Mouse (Mus musculus) midbrain, postnatal 0 days (tissue): ENCODE measurements at regions not wholly inside any gene's neighbourhood (a gene's known extent, or its start where the extent isn't known, plus 50 kb on each side); places are given as distances from the start of the nearest gene placed in this dataset.

Experiments used
- ATAC-seq: fragments of 200-750 bp; cut with Nextera tagmentation; 2 replicates; pipeline ENCODE4 v1.8.0; 2017; ENCODE audit warnings: moderate number of reproducible peaks, mild to moderate bottlenecking, moderate TSS enrichment, moderate library complexity; ENCODE audit not compliant: low FRiP score
- DNase-seq: peaks from one replicate; pipeline ENCODE4 v3.0.0-alpha.2; 2015; ENCODE audit warnings: low spot score
- H3K27ac ChIP-seq: fragments of 300-500 bp; sonication (generic); 2 replicates; pipeline ENCODE4 v1.5.1; 2014; ENCODE audit warnings: low read depth, mild to moderate bottlenecking, low read length, mixed read lengths
- H3K27me3 ChIP-seq: fragments of 300-500 bp; sonication (generic); 2 replicates; pipeline ENCODE4 v1.6.1; 2014; ENCODE audit warnings: low read length, control low read depth, mixed read lengths; ENCODE audit not compliant: insufficient read depth
- H3K36me3 ChIP-seq: fragments of 300-500 bp; sonication (generic); 2 replicates; pipeline ENCODE4 v1.6.1; 2014; ENCODE audit warnings: low read length, control low read depth, mixed read lengths; ENCODE audit not compliant: insufficient read depth
- H3K4me1 ChIP-seq: fragments of 300-500 bp; sonication (generic); 2 replicates; pipeline ENCODE4 v1.6.1; 2014; ENCODE audit warnings: mild to moderate bottlenecking, control low read depth, antibody characterized with exemption, low read length, mixed read lengths; ENCODE audit not compliant: insufficient read depth
- H3K4me2 ChIP-seq: fragments of 300-500 bp; sonication (generic); 2 replicates; pipeline ENCODE4 v1.6.1; 2014; ENCODE audit warnings: low read depth, mild to moderate bottlenecking, low read length, mixed read lengths; ENCODE audit not compliant: poor library complexity, severe bottlenecking
- H3K4me3 ChIP-seq: fragments of 300-500 bp; sonication (generic); 2 replicates; pipeline ENCODE4 v1.5.1; 2014; ENCODE audit warnings: low read depth, mild to moderate bottlenecking, low read length, moderate library complexity
- H3K9ac ChIP-seq: fragments of 300-500 bp; sonication (generic); replicated peaks from 2 replicates; pipeline ENCODE4 v1.6.1; 2014; ENCODE audit warnings: mild to moderate bottlenecking, low read length, moderate library complexity, mixed read lengths; ENCODE audit not compliant: poor library complexity, severe bottlenecking
- H3K9me3 ChIP-seq: fragments of 300-500 bp; sonication (generic); 2 replicates; pipeline ENCODE4 v1.6.1; 2016; ENCODE audit warnings: low read length, control low read depth
- CTCF ChIP-seq: IDR thresholded peaks from 2 replicates; pipeline ENCODE4 v1.5.1; 2016; ENCODE audit warnings: antibody characterized with exemption, mild to moderate bottlenecking
- WGBS: fragments of 180-500 bp; shearing (Covaris S2); extraction: QIAGEN DNeasy Blood & Tissue Kit; methylation state at CpG from one replicate; pipeline ENCODE4 v1.1.7; 2014; 5-methylcytosine and 5-hydroxymethylcytosine counted together

GRCm38 (mm10) chr5:50145458-50146083 lies 86.8 kb upstream of the Adgra3 start:
- 87% methylated on average over 2 of the region's 2 CpGs for WGBS
- no peak overlapping the region for H3K9ac ChIP-seq
- H3K4me1 ChIP-seq = no peaks in the 10 kb centered on the region
- ATAC-seq (no peak), DNase-seq (no peak)
- no peak overlapping the region for H3K27ac ChIP-seq
- H3K27me3 ChIP-seq = no peaks in the 10 kb centered on the region
- no peak for TF ChIP-seq CTCF
- no peaks in the 10 kb centered on the region for H3K9me3 ChIP-seq
- no peaks in the 10 kb centered on the region for H3K36me3 ChIP-seq
- no peak overlapping the region for H3K4me2 ChIP-seq
- H3K4me3 ChIP-seq = no peak overlapping the region

GRCm38 (mm10) chr5:50130202-50130601 lies 71.4 kb upstream of the Adgra3 start:
- TF ChIP-seq CTCF = no peak
- Histone ChIP-seq H3K4me3 (no peak overlapping the region), H3K27ac (no peak overlapping the region), H3K27me3 (no peaks in the 10 kb centered on the region), H3K9me3 (no peaks in the 10 kb centered on the region), H3K36me3 (no peaks in the 10 kb centered on the region), H3K4me1 (no peaks in the 10 kb centered on the region), H3K4me2 (no peak overlapping the region), H3K9ac (no peak overlapping the region)
- 75% methylated on average over 2 of the region's 2 CpGs for WGBS
- ATAC-seq = no peak
- DNase-seq = no peak

GRCm38 (mm10) chr5:50128972-50129371 lies 70.2 kb upstream of the Adgra3 start:
- 70% methylated on average over 3 of the region's 3 CpGs for WGBS
- DNase-seq (no peak), ATAC-seq (no peak)
- no peak overlapping the region for H3K9ac ChIP-seq
- H3K4me3 ChIP-seq = no peak overlapping the region
- no peaks in the 10 kb centered on the region for H3K36me3 ChIP-seq
- TF ChIP-seq CTCF = no peak
- H3K27me3 ChIP-seq = no peaks in the 10 kb centered on the region
- H3K27ac ChIP-seq = no peak overlapping the region
- no peaks in the 10 kb centered on the region for H3K9me3 ChIP-seq
- no peaks in the 10 kb centered on the region for H3K4me1 ChIP-seq
- H3K4me2 ChIP-seq = no peak overlapping the region

- Histone ChIP-seq H3K4me2 (no peak overlapping the region), H3K9ac (no peak overlapping the region), H3K27ac (no peak overlapping the region), H3K4me3 (no peak overlapping the region), H3K36me3 (no peaks in the 10 kb centered on the region), H3K4me1 (no peaks in the 10 kb centered on the region), H3K27me3 (no peaks in the 10 kb centered on the region), H3K9me3 (no peaks in the 10 kb centered on the region)
- no peak for ATAC-seq
- TF ChIP-seq CTCF = no peak
- no peak for DNase-seq
- WGBS = 85% methylated on average over 2 of the region's 2 CpGs
Observed at GRCm38 (mm10) chr5:50126594-50126993, 67.8 kb upstream of the Adgra3 start.

GRCm38 (mm10) chr5:50126177-50126576 lies 67.4 kb upstream of the Adgra3 start:
- no peak overlapping the region for H3K9ac ChIP-seq
- DNase-seq (no peak), ATAC-seq (no peak)
- no peaks in the 10 kb centered on the region for H3K27me3 ChIP-seq
- no peak overlapping the region for H3K4me3 ChIP-seq
- no peak overlapping the region for H3K27ac ChIP-seq
- no peaks in the 10 kb centered on the region for H3K9me3 ChIP-seq
- no peak overlapping the region for H3K4me2 ChIP-seq
- no peaks in the 10 kb centered on the region for H3K4me1 ChIP-seq
- TF ChIP-seq CTCF = no peak
- H3K36me3 ChIP-seq = no peaks in the 10 kb centered on the region

- no peaks in the 10 kb centered on the region for H3K36me3 ChIP-seq
- no peak overlapping the region for H3K9ac ChIP-seq
- H3K4me2 ChIP-seq = no peak overlapping the region
- 88% methylated on average over 2 of the region's 2 CpGs for WGBS
- no peaks in the 10 kb centered on the region for H3K9me3 ChIP-seq
- TF ChIP-seq CTCF = no peak
- H3K27me3 ChIP-seq = no peaks in the 10 kb centered on the region
- no peaks in the 10 kb centered on the region for H3K4me1 ChIP-seq
- DNase-seq (no peak), ATAC-seq (no peak)
- no peak overlapping the region for H3K4me3 ChIP-seq
- H3K27ac ChIP-seq = no peak overlapping the region
Observed at GRCm38 (mm10) chr5:50125676-50126075, 66.9 kb upstream of the Adgra3 start.
